Mouse (Mus musculus) cortical plate, adult 2 months (tissue): ENCODE measurements at regions not wholly inside any gene's neighbourhood (a gene's known extent, or its start where the extent isn't known, plus 50 kb on each side); places are given as distances from the start of the nearest gene placed in this dataset.

Experiments
- H3K27ac ChIP-seq: fragments of 200-500 bp; 2 replicates; pipeline ENCODE4 v1.5.1; 2012; ENCODE audit warnings: low read length, control low read depth, inconsistent platforms; ENCODE audit not compliant: insufficient read depth
- H3K4me1 ChIP-seq: fragments of 200-500 bp; 2 replicates; pipeline ENCODE4 v1.6.1; 2011; ENCODE audit warnings: low read length; ENCODE audit not compliant: control insufficient read depth, insufficient read depth
- H3K4me3 ChIP-seq: fragments of 200-500 bp; 2 replicates; pipeline ENCODE4 v1.5.1; 2011; ENCODE audit warnings: mild to moderate bottlenecking, low read length, control low read depth; ENCODE audit not compliant: insufficient read depth
- CTCF ChIP-seq: fragments of 200-500 bp; IDR thresholded peaks from 2 replicates; pipeline ENCODE4 v1.5.1; 2011; ENCODE audit warnings: mild to moderate bottlenecking, control low read depth, low read length; ENCODE audit not compliant: insufficient read depth; ENCODE audit errors: extremely low read depth
- POLR2A ChIP-seq: fragments of 200-500 bp; IDR thresholded peaks from 2 replicates; pipeline ENCODE4 v1.6.1; 2011; ENCODE audit warnings: mild to moderate bottlenecking, low read length, control low read depth; ENCODE audit not compliant: insufficient read depth; ENCODE audit errors: extremely low read depth

DNA sequence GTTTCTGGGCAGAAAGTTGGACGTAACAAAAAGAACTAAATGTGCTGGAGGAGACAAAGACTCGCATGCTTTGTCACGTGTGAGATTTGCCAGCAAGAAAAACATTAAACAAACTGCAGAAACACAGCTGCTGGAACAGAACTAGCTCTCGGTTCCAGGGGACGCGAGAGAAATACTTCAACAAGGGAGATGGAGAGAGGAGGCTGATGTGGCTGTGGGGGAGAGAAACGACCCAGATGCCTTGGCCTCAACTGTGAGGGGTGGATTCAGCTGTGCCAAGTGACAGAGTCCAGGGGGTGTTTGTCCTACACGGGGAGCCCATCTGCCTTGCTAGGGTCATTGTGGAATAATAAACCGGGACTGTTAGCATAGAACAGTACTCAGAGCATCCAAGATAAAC is 174.9 kb downstream of the Ktn1 start:
- H3K27ac ChIP-seq = no peak overlapping the region
- H3K4me1 ChIP-seq = peaks cover 2% of the 10 kb centered on the region; the same call in 1 of the 2 replicates
- no peak overlapping the region for H3K4me3 ChIP-seq
- TF ChIP-seq CTCF = no peak
- no peak for TF ChIP-seq POLR2A

DNA sequence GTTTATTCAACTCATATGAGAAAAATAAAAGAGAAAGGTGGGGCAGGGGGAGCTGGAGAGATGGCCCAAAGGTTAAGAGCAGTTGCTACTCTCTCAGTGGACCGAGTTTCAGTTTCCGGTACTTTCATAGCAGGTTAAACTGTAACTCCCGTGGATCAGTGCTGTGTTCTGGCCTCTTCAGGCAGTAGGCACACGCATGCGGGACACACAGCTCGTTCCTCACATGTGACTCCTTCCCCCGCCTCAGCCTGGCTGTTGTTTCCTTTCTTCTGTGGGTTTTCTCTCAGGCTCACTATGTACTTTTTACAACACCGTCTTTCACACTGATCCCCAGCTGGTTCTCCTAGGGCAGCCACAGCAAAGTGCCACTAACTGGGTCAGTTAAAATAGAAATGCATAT is 175.4 kb downstream of the Ktn1 start:
- peaks cover 2% of the 10 kb centered on the region; the same call in 1 of the 2 replicates for H3K4me1 ChIP-seq
- TF ChIP-seq CTCF (no peak), POLR2A (no peak)

DNA sequence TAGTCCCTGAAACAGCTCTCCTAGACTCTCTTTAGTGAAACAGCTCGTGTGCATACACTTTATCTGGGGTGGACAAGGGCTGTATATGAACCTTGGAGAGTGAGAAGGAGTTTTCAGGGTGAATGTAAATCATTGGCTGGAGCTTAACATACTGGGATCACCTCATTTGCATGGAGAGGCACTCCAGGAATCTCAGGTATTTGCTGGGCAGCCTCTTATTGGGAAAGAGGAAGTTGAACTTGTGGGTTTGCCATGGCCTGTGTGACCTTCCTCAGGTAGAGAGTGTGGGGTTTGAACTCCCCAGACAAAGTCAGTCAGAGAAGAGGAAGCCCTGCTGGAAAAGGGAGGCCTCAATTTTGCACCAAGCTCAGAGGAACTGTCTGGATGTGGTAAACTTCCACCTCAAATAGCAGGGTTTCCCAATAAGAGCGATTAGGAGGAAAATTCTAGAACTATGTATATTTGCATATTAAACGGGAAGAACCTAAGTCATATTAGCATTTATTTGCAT is 177.3 kb downstream of the Ktn1 start:
- TF ChIP-seq CTCF (no peak), POLR2A (no peak)
- Histone ChIP-seq H3K4me1 (peaks cover 2% of the 10 kb centered on the region; the same call in 1 of the 2 replicates), H3K27ac (no peak overlapping the region), H3K4me3 (no peak overlapping the region)

More for the DNA sequence above, 175.4 kb downstream of the Ktn1 start:
- Histone ChIP-seq H3K27ac (no peak overlapping the region), H3K4me3 (no peak overlapping the region)

GRCm38 (mm10) chr14:47826545-47826944 is 178.3 kb downstream of the Ktn1 start:
- H3K27ac ChIP-seq = no peak overlapping the region
- TF ChIP-seq CTCF = no peak
- TF ChIP-seq POLR2A = no peak
- peaks cover 2% of the 10 kb centered on the region; the same call in 1 of the 2 replicates for H3K4me1 ChIP-seq
- H3K4me3 ChIP-seq = no peak overlapping the region

- TF ChIP-seq POLR2A (no peak), CTCF (no peak)
- Histone ChIP-seq H3K4me3 (no peak overlapping the region), H3K4me1 (peaks cover 2% of the 10 kb centered on the region; the same call in 1 of the 2 replicates), H3K27ac (no peak overlapping the region)
Observed at GRCm38 (mm10) chr14:47827623-47828022, 179.4 kb downstream of the Ktn1 start.

GRCm38 (mm10) chr14:47833696-47834095 is 185.4 kb downstream of the Ktn1 start:
- Histone ChIP-seq H3K4me3 (no peak overlapping the region), H3K27ac (no peak overlapping the region), H3K4me1 (no peaks in the 10 kb centered on the region)
- TF ChIP-seq CTCF (no peak), POLR2A (no peak)

- no peak overlapping the region for H3K4me3 ChIP-seq
- H3K4me1 ChIP-seq = no peaks in the 10 kb centered on the region
- TF ChIP-seq CTCF (no peak), POLR2A (no peak)
- no peak overlapping the region for H3K27ac ChIP-seq
Observed at GRCm38 (mm10) chr14:47835408-47835807, 187.2 kb downstream of the Ktn1 start.

DNA sequence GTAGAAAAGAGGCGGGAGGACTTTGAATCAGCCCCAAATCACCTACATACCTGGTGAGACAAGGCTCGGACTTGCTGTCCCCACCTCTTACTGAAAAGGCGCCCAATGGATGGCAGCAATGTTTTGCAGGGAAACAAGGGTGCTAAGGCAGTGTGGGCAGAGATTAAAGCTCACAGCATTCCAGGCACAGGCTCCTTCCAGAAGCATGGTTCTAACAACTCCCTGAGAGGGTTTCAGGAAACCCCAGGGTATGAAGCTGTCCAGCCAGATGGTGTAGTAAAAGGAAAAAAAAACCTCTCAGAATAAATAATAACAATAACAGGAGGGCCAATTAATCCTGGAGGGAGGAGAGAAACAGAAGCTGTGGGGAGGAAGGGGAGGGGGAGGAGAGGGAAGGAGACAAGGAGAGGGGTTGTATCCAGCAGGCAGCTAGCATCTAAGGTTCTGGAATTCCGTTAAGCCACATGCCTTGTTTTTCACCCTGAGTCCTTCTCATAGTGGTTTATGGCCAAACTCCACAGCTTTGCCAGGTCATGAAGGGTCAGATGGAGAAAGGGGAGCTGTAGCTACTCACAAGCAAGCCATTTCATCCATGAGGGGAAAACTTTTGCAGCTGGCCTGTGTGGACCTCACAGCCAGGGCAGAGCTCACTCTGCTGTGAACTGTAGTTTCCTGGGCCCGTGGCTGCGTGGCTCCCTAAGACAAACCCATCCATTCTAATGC is 191.4 kb downstream of the Ktn1 start:
- TF ChIP-seq POLR2A (no peak), CTCF (no peak)
- H3K27ac ChIP-seq = no peak overlapping the region
- no peak overlapping the region for H3K4me3 ChIP-seq
- no peaks in the 10 kb centered on the region for H3K4me1 ChIP-seq

DNA sequence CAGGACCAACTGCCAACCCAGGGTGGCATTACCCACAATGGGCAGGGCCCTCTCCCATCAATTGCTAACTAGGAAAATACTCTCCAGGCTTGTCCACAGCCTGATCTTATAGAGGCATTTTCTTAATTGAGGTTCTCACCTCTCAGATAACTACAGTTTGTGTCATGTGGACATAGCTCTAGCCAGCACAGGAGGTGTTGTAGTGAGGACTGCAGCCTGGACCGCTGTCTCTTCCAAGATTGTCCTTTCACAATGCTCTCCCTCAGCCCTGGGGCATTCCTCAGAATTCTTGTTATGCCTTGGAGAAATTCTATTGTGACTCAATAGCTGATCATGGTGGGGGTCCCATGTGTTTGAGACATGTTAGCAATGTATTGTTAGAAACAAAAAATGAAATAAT is 196.1 kb downstream of the Ktn1 start:
- Histone ChIP-seq H3K4me3 (no peak overlapping the region), H3K27ac (no peak overlapping the region), H3K4me1 (no peaks in the 10 kb centered on the region)
- no peak for TF ChIP-seq CTCF

DNA sequence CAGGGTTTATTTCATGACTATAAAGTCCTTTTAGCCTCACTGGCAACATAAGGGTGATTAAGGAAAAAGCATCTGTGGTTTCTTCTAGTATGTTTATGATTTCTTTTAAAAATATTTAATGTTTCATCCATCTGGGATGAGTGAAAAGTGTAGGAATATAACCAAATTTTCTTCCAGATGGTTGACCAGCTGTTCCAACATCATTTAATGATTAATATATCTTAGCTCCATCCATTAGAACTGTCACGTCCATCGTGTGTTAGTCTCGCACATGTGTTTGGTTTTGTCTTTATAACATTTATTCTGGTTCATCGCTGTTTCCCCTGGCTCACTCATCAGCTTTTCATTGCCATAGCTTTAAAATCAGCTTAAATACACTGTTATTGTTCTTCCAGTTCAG is 200.6 kb downstream of the Ktn1 start:
- H3K27ac ChIP-seq = no peak overlapping the region
- H3K4me1 ChIP-seq = no peaks in the 10 kb centered on the region
- TF ChIP-seq CTCF = no peak
- no peak for TF ChIP-seq POLR2A
- no peak overlapping the region for H3K4me3 ChIP-seq

DNA sequence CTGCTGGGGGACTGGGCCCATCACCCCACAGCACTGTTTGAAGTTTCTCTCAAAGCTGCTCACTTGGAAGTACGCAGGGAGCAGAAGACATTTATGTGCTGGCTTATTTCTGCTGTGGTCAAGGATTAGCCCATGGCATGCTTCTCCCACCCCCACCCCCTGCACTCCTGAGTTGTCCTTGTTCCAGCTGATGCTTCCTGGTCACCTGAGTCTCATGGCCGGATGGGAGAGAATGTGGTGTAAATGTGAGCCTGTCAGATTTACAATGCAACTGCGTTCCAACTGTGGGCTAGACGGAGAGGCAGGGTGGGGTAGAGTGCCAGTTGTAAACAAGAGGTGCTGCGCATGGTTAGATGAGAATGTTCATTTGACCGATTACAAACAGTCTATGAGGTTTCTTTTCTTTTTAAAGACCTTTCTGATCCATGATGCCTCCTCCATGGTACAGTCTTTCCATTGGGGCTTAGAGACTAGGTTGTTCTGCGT is 208.1 kb downstream of the Ktn1 start:
- Histone ChIP-seq H3K4me1 (no peaks in the 10 kb centered on the region), H3K27ac (no peak overlapping the region), H3K4me3 (no peak overlapping the region)
- TF ChIP-seq POLR2A (no peak), CTCF (no peak)
